Mouse (Mus musculus) liver, embryonic 14.5 days (tissue): ENCODE data around the gene Cfdp1. TPM values are rescaled to one million over a fixed set of nuclear protein-coding genes. Genes with fewer than 3 reads are reported as not detected.

Experiments used
- ATAC-seq: fragments of 200-750 bp; cut with Nextera tagmentation; 2 replicates; pipeline ENCODE4 v1.8.0; 2017; ENCODE audit warnings: moderate number of reproducible peaks, mild to moderate bottlenecking, moderate library complexity; ENCODE audit not compliant: insufficient read depth
- DNase-seq, 3 experiments: peaks; one replicate each; pipeline ENCODE4 v3.0.0-alpha.2; 2012 to 2013; ENCODE audit warnings: low read depth in 3 of 3, low spot score in 3 of 3
- H3K27ac ChIP-seq: fragments of 300-500 bp; sonication (generic); 2 replicates; pipeline ENCODE4 v1.5.1; 2014; ENCODE audit warnings: moderate library complexity, mild to moderate bottlenecking, control low read depth, inconsistent platforms
- H3K27me3 ChIP-seq: fragments of 300-500 bp; sonication (generic); 2 replicates; pipeline ENCODE4 v1.6.1; 2014; ENCODE audit warnings: mild to moderate bottlenecking, low read length, moderate library complexity; ENCODE audit not compliant: control insufficient read depth, insufficient read depth
- H3K36me3 ChIP-seq: fragments of 300-500 bp; sonication (generic); replicated peaks from 2 replicates; pipeline ENCODE4 v1.6.1; 2014; ENCODE audit warnings: low read depth; ENCODE audit not compliant: control insufficient read depth, insufficient read depth
- H3K4me1 ChIP-seq, 2 experiments: fragments of 200-500 bp in 1 of 2; fragments of 300-500 bp in 1 of 2; sonication (generic) in 1 of 2; replicated peaks; 2 replicates each; pipeline ENCODE4 v1.6.1; 2012 to 2014; ENCODE audit warnings: antibody characterized with exemption in 1 of 2, inconsistent platforms in 1 of 2, low read length in 1 of 2; ENCODE audit not compliant: control insufficient read depth in 2 of 2, insufficient read depth in 2 of 2
- H3K4me2 ChIP-seq: fragments of 300-500 bp; sonication (generic); 2 replicates; pipeline ENCODE4 v1.6.1; 2014; ENCODE audit warnings: low read depth, mild to moderate bottlenecking, control low read depth, moderate library complexity
- H3K4me3 ChIP-seq, 2 experiments: fragments of 200-500 bp in 1 of 2; fragments of 300-500 bp in 1 of 2; sonication (generic) in 1 of 2; 2 replicates each; pipeline ENCODE4 v1.5.1; 2012 to 2014; ENCODE audit warnings: low read depth in 2 of 2, low read length in 2 of 2, mild to moderate bottlenecking in 2 of 2, control low read depth in 1 of 2, inconsistent platforms in 1 of 2, moderate library complexity in 1 of 2; ENCODE audit not compliant: insufficient read depth in 1 of 2
- H3K9ac ChIP-seq: fragments of 300-500 bp; sonication (generic); replicated peaks from 2 replicates; pipeline ENCODE4 v1.6.1; 2014; ENCODE audit warnings: mild to moderate bottlenecking, control low read depth, moderate library complexity
- H3K9me3 ChIP-seq: fragments of 300-500 bp; sonication (generic); 2 replicates; pipeline ENCODE4 v1.6.1; 2016; ENCODE audit warnings: low read length, mixed read lengths; ENCODE audit not compliant: control insufficient read depth
- CTCF ChIP-seq: IDR thresholded peaks from 2 replicates; pipeline ENCODE4 v1.5.1; 2016; ENCODE audit warnings: antibody characterized with exemption, low read depth, control low read depth
- EP300 ChIP-seq: IDR thresholded peaks from 2 replicates; pipeline ENCODE4 v1.6.1; 2016; ENCODE audit warnings: antibody characterized with exemption, low read depth
- WGBS: fragments of 180-500 bp; shearing (Covaris S2); extraction: QIAGEN DNeasy Blood & Tissue Kit; methylation state at CpG from one replicate; pipeline ENCODE4 v1.1.7; 2014; ENCODE audit not compliant: insufficient replicate concordance; 5-methylcytosine and 5-hydroxymethylcytosine counted together
- polyA plus RNA-seq, 2 experiments: library from polyadenylated mRNA; depleted of rRNA in 1 of 2; stranded (reverse) in 1 of 2; unstranded in 1 of 2; fragments of >200 nt; fragmentation: Nextera tagmentation in 1 of 2; extraction: Ambion mirVana in 1 of 2; gene quantifications; 2 replicates each; pipeline versions ENCODE4 v1.2.1 to v1.2.3; 2012 to 2014

The Cfdp1 gene
- polyA plus RNA-seq, 2 experiments = 46.8 to 82.8 TPM

DNA sequence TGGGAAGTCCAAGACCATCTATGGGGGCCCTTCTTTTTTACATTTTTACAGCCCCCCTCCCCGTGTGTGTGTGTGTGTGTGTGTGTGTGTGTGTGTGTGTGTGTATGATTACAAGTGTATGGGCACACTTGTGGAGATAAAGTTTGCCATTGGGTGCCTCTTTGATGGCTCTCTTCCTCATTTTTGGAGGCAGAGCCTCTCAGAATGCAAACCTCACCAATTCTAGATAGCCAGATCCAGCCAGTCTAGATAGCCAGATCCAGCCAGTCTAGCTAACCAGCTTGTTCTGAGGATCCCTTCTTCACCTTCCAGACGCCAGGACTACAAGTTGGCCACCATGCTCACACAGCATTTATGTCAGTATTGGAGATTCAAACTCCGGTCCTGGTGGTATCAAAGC, 17.2 kb upstream of the Cfdp1 start:
- DNase-seq (no peak), ATAC-seq (no peak)
- H3K27me3 ChIP-seq = no peaks in the 10 kb centered on the region
- no peaks in the 10 kb centered on the region for H3K36me3 ChIP-seq
- H3K4me2 ChIP-seq = no peak overlapping the region
- H3K9ac ChIP-seq = no peak overlapping the region
- 53% methylated on average over 3 of the region's 3 CpGs for WGBS
- no peaks in the 10 kb centered on the region for H3K9me3 ChIP-seq
- H3K4me1 ChIP-seq = peaks cover 5 to 7% of the 10 kb centered on the region in 2 experiments; a peak in 3 of 4 replicates
- no peak overlapping the region for H3K27ac ChIP-seq
- no peak for TF ChIP-seq CTCF
- TF ChIP-seq EP300 = no peak
- no peak overlapping the region for H3K4me3 ChIP-seq

DNA sequence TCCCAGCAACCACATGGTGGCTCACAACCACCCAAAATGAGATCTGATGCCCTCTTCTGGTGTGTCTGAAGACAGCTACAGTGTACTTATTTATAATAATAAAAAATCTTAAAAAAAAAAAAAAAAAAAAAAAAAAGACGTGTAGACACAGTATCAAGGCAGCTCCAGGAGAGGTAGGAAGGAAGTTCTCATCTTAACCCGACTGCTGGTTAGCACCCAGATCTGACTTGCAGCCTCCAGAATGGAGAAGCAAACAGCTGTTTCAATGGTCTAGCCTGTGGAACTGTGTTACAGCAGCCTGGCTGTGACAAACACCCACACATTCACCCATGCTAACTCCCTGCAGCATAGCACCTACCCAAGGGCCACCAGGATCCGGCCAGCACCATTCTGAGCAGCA, 16.3 kb upstream of the Cfdp1 start:
- Histone ChIP-seq H3K4me1 (peaks cover 2 to 4% of the 10 kb centered on the region in 2 experiments; a peak in 2 of 4 replicates), H3K9me3 (no peaks in the 10 kb centered on the region), H3K4me3 (no peak overlapping the region), H3K4me2 (no peak overlapping the region), H3K27ac (no peak overlapping the region), H3K9ac (no peak overlapping the region), H3K27me3 (no peaks in the 10 kb centered on the region), H3K36me3 (no peaks in the 10 kb centered on the region)
- TF ChIP-seq CTCF = no peak
- TF ChIP-seq EP300 = no peak
- 41% methylated on average over 3 of the region's 3 CpGs for WGBS
- ATAC-seq (no peak), DNase-seq (no peak)

DNA sequence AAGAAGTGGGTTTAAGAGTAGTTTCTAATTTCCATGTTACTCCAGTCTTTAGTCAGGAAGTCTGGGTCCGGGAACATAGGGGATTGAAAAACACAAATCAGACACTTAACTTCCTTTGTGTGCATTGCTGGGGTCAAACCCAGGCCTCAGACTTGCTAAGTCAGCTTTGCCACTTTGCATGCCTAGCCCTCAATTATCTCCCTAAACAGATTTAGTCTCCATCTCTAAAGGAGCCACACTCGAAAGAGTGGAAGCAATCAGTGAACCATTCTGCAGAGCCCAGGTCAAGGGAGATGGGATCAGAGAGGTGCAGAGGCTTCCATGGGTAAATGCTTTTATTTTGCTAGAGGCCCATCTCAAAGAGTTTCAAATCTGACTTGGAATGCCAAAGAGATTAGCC, 14.6 kb upstream of the Cfdp1 start:
- no peak overlapping the region for H3K9ac ChIP-seq
- H3K4me3 ChIP-seq = no peak overlapping the region
- H3K4me1 ChIP-seq = no peaks in the 10 kb centered on the region
- no peaks in the 10 kb centered on the region for H3K27me3 ChIP-seq
- H3K9me3 ChIP-seq = no peaks in the 10 kb centered on the region
- no peak overlapping the region for H3K27ac ChIP-seq
- H3K4me2 ChIP-seq = no peak overlapping the region
- DNase-seq (no peak), ATAC-seq (no peak)
- TF ChIP-seq EP300 = no peak
- no peak for TF ChIP-seq CTCF
- H3K36me3 ChIP-seq = no peaks in the 10 kb centered on the region
- 47% methylated on average over 2 of the region's 2 CpGs for WGBS

GRCm38 (mm10) chr8:111865857-111866256, 11.8 kb upstream of the Cfdp1 start:
- no peak for ATAC-seq
- Histone ChIP-seq H3K4me3 (no peak overlapping the region), H3K27ac (no peak overlapping the region), H3K27me3 (no peaks in the 10 kb centered on the region), H3K4me2 (no peak overlapping the region), H3K9me3 (no peaks in the 10 kb centered on the region), H3K9ac (no peak overlapping the region), H3K4me1 (no peaks in the 10 kb centered on the region), H3K36me3 (no peaks in the 10 kb centered on the region)
- TF ChIP-seq CTCF (no peak), EP300 (no peak)
- no peak for DNase-seq
- WGBS = 74% methylated on average over 6 of the region's 6 CpGs

DNA sequence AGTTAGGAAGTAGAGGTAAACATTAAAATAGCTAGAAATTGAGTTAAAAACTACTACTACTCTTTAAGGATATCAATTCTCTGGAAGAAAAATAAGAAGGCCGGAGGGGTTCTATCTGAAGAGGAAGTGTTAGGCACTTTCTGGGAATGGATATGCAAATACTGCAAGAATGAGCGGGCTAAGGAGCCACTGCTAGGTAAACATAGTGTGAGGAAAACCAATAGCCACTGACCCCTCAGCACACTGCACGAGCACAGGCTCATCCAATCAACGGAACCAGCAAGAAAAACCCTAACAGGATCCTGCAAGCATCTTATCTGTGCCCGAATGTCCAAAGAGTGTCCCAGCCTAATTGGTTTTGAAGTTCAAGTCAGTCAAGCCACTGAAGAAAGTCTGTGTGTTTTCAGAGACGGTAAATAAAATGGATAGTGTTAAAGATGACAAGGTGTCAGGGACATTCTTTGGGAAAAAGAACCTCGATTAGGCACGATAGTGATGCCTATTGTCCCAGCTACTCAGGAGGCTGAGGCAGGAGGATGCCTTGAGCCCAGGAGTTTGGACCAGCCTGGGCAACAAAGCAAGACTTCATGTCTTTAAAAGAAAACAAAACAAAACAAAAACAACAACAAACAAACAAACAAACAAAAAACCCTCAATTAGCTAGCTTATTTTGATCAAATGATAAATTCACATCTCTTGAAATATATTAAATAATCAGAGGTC, 11.2 kb upstream of the Cfdp1 start:
- DNase-seq = no peak
- Histone ChIP-seq H3K4me1 (no peaks in the 10 kb centered on the region), H3K27me3 (no peaks in the 10 kb centered on the region), H3K4me3 (no peak overlapping the region), H3K4me2 (no peak overlapping the region), H3K9me3 (no peaks in the 10 kb centered on the region), H3K36me3 (no peaks in the 10 kb centered on the region), H3K9ac (no peak overlapping the region), H3K27ac (no peak overlapping the region)
- ATAC-seq = no peak
- no peak for TF ChIP-seq EP300
- no peak for TF ChIP-seq CTCF
- 75% methylated on average over 8 of the region's 8 CpGs for WGBS
